Mouse (Mus musculus): Measurements from ENCODE around the gene Pigp.

Gene Pigp

GRCm38 (mm10) chr16:94314626-94315025 lies 57.0 kb downstream of the Pigp start:
- DNase-seq = no peak

DNA sequence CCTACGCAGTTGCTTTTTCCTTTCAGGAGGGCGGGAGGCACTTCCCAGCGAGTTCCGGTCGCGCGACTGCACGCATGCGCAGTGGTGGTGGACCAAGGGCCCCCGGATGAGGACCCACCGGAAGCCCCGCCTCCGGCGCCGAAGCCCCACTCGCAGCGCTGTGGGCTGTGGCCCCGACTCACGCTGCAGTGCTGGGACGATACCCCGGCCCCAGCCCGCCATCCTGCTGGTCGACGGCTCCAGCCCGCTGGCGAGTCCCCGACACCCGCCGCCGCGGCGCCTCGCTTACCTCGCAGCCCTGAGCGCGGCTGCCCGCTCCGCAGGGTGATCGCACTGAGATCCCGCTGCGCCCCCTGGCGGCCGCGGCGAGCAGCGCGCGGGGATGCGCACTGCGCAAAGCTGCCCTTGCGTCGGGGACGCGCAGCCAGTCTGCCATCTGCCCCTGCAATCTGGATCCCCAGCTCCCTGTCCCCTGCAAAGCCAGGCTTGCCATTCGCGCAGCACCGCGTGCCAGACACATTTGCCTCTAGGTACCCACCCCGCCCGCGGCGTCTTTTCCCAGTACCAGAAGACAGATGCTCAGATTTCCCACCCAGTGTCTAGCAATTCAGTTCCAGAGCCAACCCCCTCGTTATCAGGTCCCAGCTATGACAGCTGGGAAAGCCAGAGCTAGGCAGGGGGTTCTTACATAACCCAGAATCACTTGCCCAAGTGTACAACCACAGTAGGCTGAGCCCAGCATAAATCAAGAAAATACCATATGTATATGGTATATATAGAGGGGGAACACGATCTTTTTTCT lies 58.2 kb downstream of the Pigp start, which contains the start of gene Hlcs:
TSS of gene Hlcs (minus strand) at position 343 of the 802 bp plus-strand sequence.
- DNase-seq = peak; percentile 98

DNA sequence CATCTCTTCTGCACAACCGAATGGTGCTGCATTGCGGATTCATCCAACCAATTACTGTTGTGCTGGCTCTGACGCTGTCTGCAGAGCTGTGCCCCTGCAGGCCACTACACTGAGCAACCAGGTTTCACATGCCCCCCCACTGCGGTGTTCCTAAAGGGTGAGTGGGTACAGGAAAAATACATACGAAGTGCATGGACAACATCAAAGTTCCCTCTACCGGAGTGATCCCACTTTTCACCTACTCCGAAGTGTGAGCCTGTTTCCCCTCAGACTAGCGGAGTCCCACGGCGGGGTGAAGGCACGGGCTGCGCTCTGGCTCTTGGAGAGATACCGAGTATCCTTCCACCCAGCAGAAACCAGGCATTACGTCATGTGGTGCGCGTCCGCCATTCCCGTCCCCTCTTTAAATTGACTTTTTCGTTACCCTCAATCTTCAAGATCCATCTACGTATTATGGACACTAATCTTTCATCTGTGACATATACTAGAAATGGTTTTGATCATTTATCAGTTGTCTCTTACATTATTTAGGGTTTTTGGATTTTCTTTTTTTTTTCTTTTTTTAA lies 58.9 kb downstream of the Pigp start:
- DNase-seq = peak; percentile 77

- no peak for DNase-seq
Observed at GRCm38 (mm10) chr16:94311931-94312330, 59.7 kb downstream of the Pigp start.

DNA sequence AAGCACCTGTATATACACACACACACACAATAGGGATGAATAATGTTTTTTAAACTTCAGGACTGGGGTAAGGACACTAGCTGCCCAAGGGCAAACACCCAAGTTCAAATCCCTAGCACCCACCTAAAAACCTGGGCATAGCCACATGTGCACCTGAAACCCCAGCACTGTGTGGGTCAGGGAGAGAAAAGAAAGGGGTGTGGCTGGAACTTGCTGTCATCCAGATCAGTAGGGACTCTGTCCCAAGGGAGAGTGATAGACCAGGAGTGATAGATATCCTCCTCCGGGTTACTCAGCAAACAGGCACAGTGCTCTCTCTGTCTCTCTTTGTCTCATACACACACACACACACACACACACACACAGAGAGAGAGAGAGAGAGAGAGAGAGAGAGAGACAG lies 60.2 kb downstream of the Pigp start:
- no peak for DNase-seq

- no peak for DNase-seq
Observed at GRCm38 (mm10) chr16:94309025-94309424, 62.6 kb downstream of the Pigp start.

All from thymus, postnatal 25 days (tissue).